Mouse (Mus musculus) heart, adult 2 months (tissue): Measurements from ENCODE around the gene Rap1gap2. TPM values are rescaled to one million over a fixed set of nuclear protein-coding genes. Genes with fewer than 3 reads are reported as not detected.

Experiments used
- DNase-seq, 2 experiments: peaks; one replicate each; pipeline ENCODE4 v3.0.0; 2021
- H3K27ac ChIP-seq: fragments of 200-600 bp; 2 replicates; pipeline ENCODE4 v1.8.1; 2022
- H3K27me3 ChIP-seq: fragments of 200-500 bp; 2 replicates; pipeline ENCODE4 v1.6.1; 2012; ENCODE audit warnings: mild to moderate bottlenecking, low read length, inconsistent platforms, mixed read lengths; ENCODE audit not compliant: control insufficient read depth, insufficient read depth
- H3K36me3 ChIP-seq: fragments of 200-500 bp; 2 replicates; pipeline ENCODE4 v1.6.1; 2012; ENCODE audit warnings: low read length, inconsistent platforms; ENCODE audit not compliant: control insufficient read depth, insufficient read depth
- H3K4me1 ChIP-seq: fragments of 200-500 bp; 2 replicates; pipeline ENCODE4 v1.6.1; 2011; ENCODE audit warnings: low read length; ENCODE audit not compliant: control insufficient read depth, insufficient read depth
- H3K4me3 ChIP-seq: fragments of 200-600 bp; 2 replicates; pipeline ENCODE4 v1.8.1; 2022
- H3K79me2 ChIP-seq: fragments of 200-500 bp; replicated peaks from 2 replicates; pipeline ENCODE4 v1.6.1; 2012; ENCODE audit warnings: mild to moderate bottlenecking, inconsistent platforms, low read length, moderate library complexity, mixed read lengths; ENCODE audit not compliant: control insufficient read depth, insufficient read depth
- H3K9ac ChIP-seq: fragments of 200-500 bp; 2 replicates; pipeline ENCODE4 v1.6.1; 2012; ENCODE audit warnings: low read depth, mild to moderate bottlenecking, control low read depth, inconsistent platforms, low read length, mixed read lengths
- CTCF ChIP-seq: fragments of 200-600 bp; IDR thresholded peaks from 2 replicates; pipeline ENCODE4 v1.8.1; 2022; ENCODE audit warnings: antibody characterized with exemption, mild to moderate bottlenecking, moderate library complexity
- EP300 ChIP-seq: fragments of 200-500 bp; IDR thresholded peaks from 2 replicates; pipeline ENCODE4 v1.6.1; 2011; ENCODE audit warnings: low read depth, low read length, control low read depth; ENCODE audit not compliant: insufficient read depth
- POLR2A ChIP-seq: fragments of 200-500 bp; IDR thresholded peaks from 2 replicates; pipeline ENCODE4 v1.6.1; 2011; ENCODE audit warnings: mild to moderate bottlenecking, low read depth, low read length, control low read depth; ENCODE audit not compliant: insufficient read depth
- WGBS: fragments of 180-500 bp; shearing (Covaris S2); methylation state at CpG from one replicate; pipeline ENCODE4 v1.1.7; 2018; 5-methylcytosine and 5-hydroxymethylcytosine counted together
- intact Hi-C: fragments of 180-260 bp; cut with DNase I; formaldehyde crosslinking; loops from one replicate; pipeline ENCODE4 v1.15.1; 2025
- polyA plus RNA-seq: library from polyadenylated mRNA; depleted of rRNA; stranded (reverse); fragments of >200 nt; gene quantifications from 2 replicates; pipeline ENCODE4 v1.2.3, GENCODE M21; 2012
- total RNA-seq, 2 experiments: library from RNA; stranded (reverse); gene quantifications; 2 replicates each; pipeline ENCODE4 v1.2.3; 2021

Gene Rap1gap2
- total and polyA plus RNA-seq, 3 experiments = 43.9 to 88.9 (median 82.7) TPM

GRCm38 (mm10) chr11:74408587-74409446, 201.9 kb downstream of the Rap1gap2 start:
- Histone ChIP-seq H3K79me2 (no peaks in the 10 kb centered on the region), H3K4me1 (peaks cover 12% of the 10 kb centered on the region), H3K27ac (peak overlapping the region; percentile 51), H3K36me3 (no peaks in the 10 kb centered on the region; the same call in 1 of the 2 replicates), H3K4me3 (no peak overlapping the region), H3K9ac (no peak overlapping the region), H3K27me3 (no peaks in the 10 kb centered on the region)
- DNase-seq = peak; percentile 84 to 91
- TF ChIP-seq EP300 (peak; percentile 67; the same call in 1 of the 2 replicates), CTCF (no peak)
- WGBS = 52% methylated on average over 4 of the region's 4 CpGs
- intact Hi-C loops = no loop called here

- Histone ChIP-seq H3K27ac (no peak overlapping the region), H3K36me3 (no peaks in the 10 kb centered on the region; the same call in 1 of the 2 replicates), H3K9ac (no peak overlapping the region), H3K4me3 (no peak overlapping the region), H3K27me3 (no peaks in the 10 kb centered on the region), H3K4me1 (peaks cover 8% of the 10 kb centered on the region), H3K79me2 (no peaks in the 10 kb centered on the region)
- DNase-seq = no peak
- intact Hi-C loops = no loop called here
- WGBS = 69% methylated on average over 7 of the region's 7 CpGs
- TF ChIP-seq POLR2A (no peak), EP300 (no peak), CTCF (no peak)
Observed at GRCm38 (mm10) chr11:74405201-74405600, 205.5 kb downstream of the Rap1gap2 start.

GRCm38 (mm10) chr11:74404216-74404615, 206.5 kb downstream of the Rap1gap2 start:
- WGBS = 54% methylated on average over 2 of the region's 2 CpGs

GRCm38 (mm10) chr11:74402126-74402525, 208.6 kb downstream of the Rap1gap2 start:
- Histone ChIP-seq H3K27ac (no peak overlapping the region), H3K36me3 (no peaks in the 10 kb centered on the region), H3K27me3 (no peaks in the 10 kb centered on the region), H3K9ac (no peak overlapping the region), H3K4me1 (no peaks in the 10 kb centered on the region), H3K79me2 (no peaks in the 10 kb centered on the region), H3K4me3 (no peak overlapping the region)
- intact Hi-C loops = loop anchor here (5.0 kb wide), 3 partner anchors 65 to 145 kb away; no protein-coding TSS in a partner anchor
- DNase-seq = no peak
- TF ChIP-seq POLR2A (no peak), CTCF (peak; percentile 67)
- WGBS = 52% methylated on average over 2 of the region's 2 CpGs

More at GRCm38 (mm10) chr11:74404216-74404615, 206.5 kb downstream of the Rap1gap2 start:
- Histone ChIP-seq H3K27me3 (no peaks in the 10 kb centered on the region), H3K79me2 (no peaks in the 10 kb centered on the region), H3K9ac (no peak overlapping the region), H3K4me3 (no peak overlapping the region), H3K36me3 (no peaks in the 10 kb centered on the region), H3K27ac (no peak overlapping the region; the same call in 1 of the 2 replicates), H3K4me1 (peaks cover 3% of the 10 kb centered on the region; the same call in 1 of the 2 replicates)
- TF ChIP-seq POLR2A (no peak), CTCF (no peak), EP300 (no peak)
- DNase-seq = peak in 1 of 2 experiments; percentile 37
- intact Hi-C loops = loop anchor here (5.0 kb wide), 3 partner anchors 63 to 143 kb away; no protein-coding TSS in a partner anchor

GRCm38 (mm10) chr11:74395583-74395982, 215.1 kb downstream of the Rap1gap2 start:
- no peaks in the 10 kb centered on the region for H3K27me3 ChIP-seq
- H3K9ac ChIP-seq = no peak overlapping the region
- H3K4me1 ChIP-seq = no peaks in the 10 kb centered on the region
- intact Hi-C loops = no loop called here
- peak in 1 of 2 experiments; percentile 26 for DNase-seq
- no peaks in the 10 kb centered on the region for H3K79me2 ChIP-seq
- no peak overlapping the region for H3K27ac ChIP-seq
- no peak for TF ChIP-seq EP300
- no peak for TF ChIP-seq POLR2A
- TF ChIP-seq CTCF = no peak
- 68% methylated on average over 18 of the region's 18 CpGs for WGBS
- no peaks in the 10 kb centered on the region for H3K36me3 ChIP-seq
- no peak overlapping the region for H3K4me3 ChIP-seq

GRCm38 (mm10) chr11:74393489-74393888, 217.2 kb downstream of the Rap1gap2 start:
- Histone ChIP-seq H3K27me3 (no peaks in the 10 kb centered on the region), H3K79me2 (no peaks in the 10 kb centered on the region), H3K36me3 (no peaks in the 10 kb centered on the region), H3K27ac (no peak overlapping the region), H3K9ac (no peak overlapping the region), H3K4me1 (no peaks in the 10 kb centered on the region), H3K4me3 (no peak overlapping the region)
- intact Hi-C loops = no loop called here
- WGBS = 70% methylated on average over 5 of the region's 5 CpGs
- no peak for TF ChIP-seq POLR2A
- no peak for TF ChIP-seq EP300
- TF ChIP-seq CTCF = no peak
- DNase-seq = peak in 1 of 2 experiments; percentile 19
